16 mouse cellular contexts compared by ENCODE assay signal in the genomic region with DNA sequence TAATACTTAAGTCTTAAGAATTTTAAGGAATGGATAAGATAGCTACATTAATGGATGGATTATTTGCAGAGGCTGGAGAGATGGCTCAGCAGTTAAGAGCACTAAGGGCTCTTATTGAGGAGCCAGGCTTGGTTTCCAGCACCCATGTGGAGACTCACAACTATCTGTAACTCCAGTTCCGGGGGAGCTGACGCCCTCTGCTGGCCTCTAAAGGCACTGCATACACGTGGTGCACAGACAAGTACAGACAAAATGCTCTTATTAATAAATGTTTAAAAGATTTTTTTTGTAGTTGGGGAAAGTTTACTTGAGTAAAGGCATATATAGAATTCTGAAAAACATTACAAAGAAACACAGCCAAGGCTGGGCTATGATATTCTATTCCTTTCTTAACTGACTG.
DNase-seq lines count a peak whose midpoint lies in the region; ATAC-seq and TF ChIP-seq lines count a peak whose summit lies in the region.
"Had no signal": no experiment of that assay in that cellular context is flagged by ENCODE, and none has a peak within 500 bp of the region (broad histone marks: within the 10 kb centered on the region; RNA-seq: fewer than 3 reads in every experiment).

No protein-coding gene starts in this region.

- TF ChIP-seq EP300 in heart, adult 2 months (IDR thresholded peaks at IDR 0.05; ENCODE audit: insufficient read depth, low read depth, low read length): no peak
- no peak for TF ChIP-seq EP300 in stomach, postnatal 0 days (optimal IDR thresholded peaks at IDR 0.05)

- no peaks in the 10 kb centered on the region for H3K9me3 ChIP-seq in lung, embryonic 14.5 days (ENCODE audit: low read depth, low read length)
- H3K9me3 ChIP-seq in stomach, postnatal 0 days (ENCODE audit: control insufficient read depth, low read length): no peaks in the 10 kb centered on the region
- H3K9me3 ChIP-seq: embryonic facial prominence, embryonic 13.5 days; midbrain, embryonic 12.5 days; neural tube, embryonic 13.5 days; stomach, embryonic 15.5 days had no signal

- intact Hi-C loops in heart, adult 2 months (cut with DNase I): no loop called here
- intact Hi-C loops in left cerebral cortex, postnatal 4 days (cut with DNase I): no loop called here

- H3K4me1 ChIP-seq in heart, adult 2 months (ENCODE audit: control insufficient read depth, insufficient read depth, low read length): no peaks in the 10 kb centered on the region
- no peaks in the 10 kb centered on the region for H3K4me1 ChIP-seq in lung, embryonic 14.5 days (ENCODE audit: insufficient read depth)
- no peaks in the 10 kb centered on the region for H3K4me1 ChIP-seq in stomach, postnatal 0 days (replicated peaks; ENCODE audit: control insufficient read depth, insufficient read depth)
- H3K4me1 ChIP-seq: embryonic facial prominence, embryonic 13.5 days; midbrain, embryonic 12.5 days; neural tube, embryonic 13.5 days had no signal

- no peak overlapping the region for H3K27ac ChIP-seq in heart, adult 2 months
- no peak overlapping the region for H3K27ac ChIP-seq in lung, embryonic 14.5 days (ENCODE audit: low read depth)
- no peak overlapping the region for H3K27ac ChIP-seq in stomach, postnatal 0 days (replicated peaks)
- H3K27ac ChIP-seq: embryonic facial prominence, embryonic 13.5 days; midbrain, embryonic 12.5 days; neural tube, embryonic 13.5 days; stomach, embryonic 15.5 days had no signal

- TF ChIP-seq CTCF in heart, adult 2 months (IDR thresholded peaks at IDR 0.05): peak; percentile 53
- peak; percentile 37; the same call in 1 of the 2 replicates for TF ChIP-seq CTCF in lung, embryonic 14.5 days (IDR thresholded peaks at IDR 0.05; ENCODE audit: low read depth)
- TF ChIP-seq CTCF in stomach, postnatal 0 days (IDR thresholded peaks at IDR 0.05; ENCODE audit: low read depth): peak; percentile 56

- no peaks in the 10 kb centered on the region for H3K27me3 ChIP-seq in heart, adult 2 months (ENCODE audit: control insufficient read depth, insufficient read depth, low read length)
- H3K27me3 ChIP-seq in lung, embryonic 14.5 days (ENCODE audit: insufficient read depth, low read length): no peaks in the 10 kb centered on the region
- H3K27me3 ChIP-seq in stomach, postnatal 0 days (ENCODE audit: control insufficient read depth, insufficient read depth, low read length): no peaks in the 10 kb centered on the region
- H3K27me3 ChIP-seq: embryonic facial prominence, embryonic 13.5 days; midbrain, embryonic 12.5 days; neural tube, embryonic 13.5 days; stomach, embryonic 15.5 days had no signal

- no peak overlapping the region for H3K4me3 ChIP-seq in heart, adult 2 months
- H3K4me3 ChIP-seq in lung, embryonic 14.5 days (ENCODE audit: low read depth, low read length): no peak overlapping the region
- no peak overlapping the region for H3K4me3 ChIP-seq in stomach, postnatal 0 days (ENCODE audit: low read depth, low read length)
- H3K4me3 ChIP-seq: embryonic facial prominence, embryonic 13.5 days; midbrain, embryonic 12.5 days; neural tube, embryonic 13.5 days; stomach, embryonic 15.5 days had no signal

- ATAC-seq in lung, embryonic 14.5 days (ENCODE audit: insufficient read depth): no peak
- no peak for ATAC-seq in stomach, postnatal 0 days (ENCODE audit: low FRiP score, low TSS enrichment)
- ATAC-seq: forebrain, embryonic 14.5 days had no signal

- H3K4me2 ChIP-seq in lung, embryonic 14.5 days: no peak overlapping the region
- H3K4me2 ChIP-seq in stomach, postnatal 0 days (replicated peaks; ENCODE audit: low read depth): no peak overlapping the region
- H3K4me2 ChIP-seq: embryonic facial prominence, embryonic 13.5 days; midbrain, embryonic 12.5 days; neural tube, embryonic 13.5 days; stomach, embryonic 15.5 days had no signal

- peaks cover 2% of the 10 kb centered on the region; the same call in 1 of the 2 replicates for H3K79me2 ChIP-seq in heart, adult 2 months (replicated peaks; ENCODE audit: control insufficient read depth, insufficient read depth, low read length)

- H3K9ac ChIP-seq in heart, adult 2 months (ENCODE audit: low read depth, low read length): no peak overlapping the region
- H3K9ac ChIP-seq in lung, embryonic 14.5 days: no peak overlapping the region
- H3K9ac ChIP-seq in stomach, postnatal 0 days (ENCODE audit: low read length): no peak overlapping the region
- H3K9ac ChIP-seq: embryonic facial prominence, embryonic 13.5 days; midbrain, embryonic 12.5 days; neural tube, embryonic 13.5 days; stomach, embryonic 15.5 days had no signal

- no peak for TF ChIP-seq POLR2A in heart, adult 2 months (IDR thresholded peaks at IDR 0.05; ENCODE audit: insufficient read depth, low read depth, low read length)

- H3K36me3 ChIP-seq in heart, adult 2 months (ENCODE audit: control insufficient read depth, insufficient read depth, low read length): peaks cover 3% of the 10 kb centered on the region; the same call in 1 of the 2 replicates
- peaks cover 48% of the 10 kb centered on the region for H3K36me3 ChIP-seq in lung, embryonic 14.5 days (ENCODE audit: insufficient read depth)
- H3K36me3 ChIP-seq in stomach, postnatal 0 days (ENCODE audit: control insufficient read depth, insufficient read depth, low read length): 0 out of 2 replicates have a peak, but pooled peaks cover 9% of the 10 kb centered on the region

- DNase-seq in heart, adult 2 months: no peak
- DNase-seq in heart, adult 18-20 months: no peak
- DNase-seq in lung, embryonic 14.5 days: no peak
- DNase-seq in lung, postnatal 4 days: no peak
- DNase-seq in R1 (ENCODE audit: low read depth, low spot score): peak; percentile 61
- no peak for DNase-seq in stomach, postnatal 0 days (ENCODE audit: low spot score)
- DNase-seq in right cerebral cortex, adult 18-20 months: no peak
- DNase-seq in left cerebral cortex, postnatal 4 days: no peak
- DNase-seq: cerebellum, adult 9-11 months; heart, postnatal 10 days; right cerebral cortex, postnatal 14 days had no signal

- 72% methylated on average over 3 of the region's 3 CpGs for WGBS in heart, adult 2 months
- 57% methylated on average over 3 of the region's 3 CpGs for WGBS in lung, embryonic 14.5 days
- WGBS in stomach, postnatal 0 days: 73% methylated on average over 3 of the region's 3 CpGs
